Mouse (Mus musculus) CH12.LX (cell line): ENCODE measurements around the gene Fam3c.
A peak's percentile ranks its signal among the peaks of the same experiment; 100 is the strongest.

Source experiments
- CHD2 ChIP-seq: IDR thresholded peaks from 2 replicates; pipeline ENCODE4 v1.6.1; 2011; ENCODE audit warnings: low read length, improper control_type of control experiment
- CTCF ChIP-seq, 2 experiments: IDR thresholded peaks in 1 of 2; conservative IDR thresholded peaks in 1 of 2; 2 replicates each; pipeline ENCODE4 v1.5.1; 2011 to 2012; ENCODE audit warnings: low read depth in 2 of 2, low read length in 2 of 2, improper control_type of control experiment in 1 of 2, inconsistent platforms in 1 of 2, mild to moderate bottlenecking in 1 of 2, moderate library complexity in 1 of 2
- E2F4 ChIP-seq: IDR thresholded peaks from 2 replicates; pipeline ENCODE4 v1.6.1; 2011; ENCODE audit warnings: low read depth, low read length, improper control_type of control experiment; ENCODE audit not compliant: insufficient replicate concordance
- EP300 ChIP-seq: IDR thresholded peaks from 2 replicates; pipeline ENCODE4 v1.6.1; 2011; ENCODE audit warnings: low read length, improper control_type of control experiment
- GABPA ChIP-seq: IDR thresholded peaks from 2 replicates; pipeline ENCODE4 v1.6.1; 2012; ENCODE audit warnings: low read depth, low read length, improper control_type of control experiment, inconsistent platforms; ENCODE audit not compliant: insufficient replicate concordance
- KAT2A ChIP-seq: IDR thresholded peaks from 2 replicates; pipeline ENCODE4 v1.6.1; 2012; ENCODE audit warnings: low read length, improper control_type of control experiment, inconsistent platforms; ENCODE audit not compliant: insufficient replicate concordance
- NELFE ChIP-seq: IDR thresholded peaks from 2 replicates; pipeline ENCODE4 v1.6.1; 2011; ENCODE audit warnings: low read depth, low read length, improper control_type of control experiment
- PAX5 ChIP-seq: IDR thresholded peaks from 2 replicates; pipeline ENCODE4 v1.6.1; 2012; ENCODE audit warnings: low read length, inconsistent platforms, mixed read lengths
- POLR2A ChIP-seq: IDR thresholded peaks from 2 replicates; pipeline ENCODE4 v1.6.1; 2011; ENCODE audit warnings: low read depth, mild to moderate bottlenecking, improper control_type of control experiment, low read length
- SMC3 ChIP-seq: IDR thresholded peaks from 2 replicates; pipeline ENCODE4 v1.6.1; 2011; ENCODE audit warnings: low read depth, low read length, improper control_type of control experiment
- TBP ChIP-seq: conservative IDR thresholded peaks from 2 replicates; pipeline ENCODE4 v1.6.1; 2011; ENCODE audit warnings: low read depth, low read length, improper control_type of control experiment
- UBTF ChIP-seq: IDR thresholded peaks from 2 replicates; pipeline ENCODE4 v1.6.1; 2012; ENCODE audit warnings: low read depth, mild to moderate bottlenecking, inconsistent platforms, low read length, improper control_type of control experiment, moderate library complexity
- ZC3H11A ChIP-seq: IDR thresholded peaks from 2 replicates; pipeline ENCODE4 v1.6.1; 2012; ENCODE audit warnings: low read depth, mild to moderate bottlenecking, inconsistent platforms, low read length, improper control_type of control experiment
- ZNF384 ChIP-seq: IDR thresholded peaks from 2 replicates; pipeline ENCODE4 v1.6.1; 2012; ENCODE audit warnings: low read depth, low read length, improper control_type of control experiment, inconsistent platforms

DNA sequence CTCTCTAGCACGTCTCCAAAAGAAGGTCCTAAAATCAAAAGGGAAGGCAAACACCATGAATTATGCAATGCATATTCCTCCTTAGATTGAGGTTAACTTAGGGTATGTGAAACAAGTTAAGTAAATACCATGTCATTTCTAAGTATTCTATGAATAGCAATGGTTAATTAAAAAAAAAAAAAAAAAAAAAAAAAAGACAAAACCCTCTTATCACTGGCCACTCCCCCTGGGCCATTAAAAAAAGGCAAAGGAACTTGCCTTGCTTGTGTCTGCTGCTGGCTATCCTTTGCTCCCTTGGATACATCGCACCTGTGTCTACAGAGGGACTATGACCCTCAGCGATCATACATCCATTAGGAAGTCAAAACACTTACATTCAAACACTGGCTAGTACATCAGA is 12.8 kb downstream of the Fam3c start:
- TF ChIP-seq CTCF (conservative IDR thresholded peaks at IDR 0.05 in 1 of 2, IDR thresholded peaks at IDR 0.05 in 1 of 2; ENCODE audit: low read depth in 2 of 2, low read length in 2 of 2): no peak
- no peak for TF ChIP-seq POLR2A
- TF ChIP-seq NELFE: no peak
- TF ChIP-seq ZC3H11A: no peak
- no peak for TF ChIP-seq PAX5
- no peak for TF ChIP-seq EP300
- peak; percentile 66; the same call in 1 of the 2 replicates for TF ChIP-seq ZNF384
- TF ChIP-seq CHD2: no peak
- TF ChIP-seq KAT2A: no peak
- no peak for TF ChIP-seq UBTF
- no peak for TF ChIP-seq SMC3
- no peak for TF ChIP-seq GABPA
- TF ChIP-seq E2F4: no peak
- TF ChIP-seq TBP: no peak
